Mouse (Mus musculus): Measurements from ENCODE around the gene Lrfn4.

DNA sequence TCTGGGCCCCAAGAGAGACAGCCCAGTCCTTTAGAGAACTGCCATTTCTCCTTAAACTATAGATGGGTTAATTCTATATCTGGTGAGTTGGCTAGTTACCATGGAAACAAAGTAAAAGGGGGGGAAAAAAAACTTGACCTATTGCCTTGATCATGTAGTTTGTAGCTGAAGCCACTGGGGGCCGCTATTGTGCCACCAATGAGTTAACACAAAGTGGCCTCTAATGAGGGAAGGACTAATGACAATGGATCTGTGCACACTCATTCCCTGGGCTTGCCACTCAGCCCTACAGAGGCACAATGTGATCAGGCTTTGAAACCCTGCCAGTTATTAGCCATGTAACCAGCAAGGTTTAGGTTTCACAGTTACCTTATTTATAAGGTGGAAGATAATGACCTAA, 13.4 kb upstream of the Lrfn4 start:
- TF ChIP-seq CTCF (IDR thresholded peaks at IDR 0.05; ENCODE audit: extremely low read depth, insufficient read depth, low read length) (peak; percentile 90), POLR2A (IDR thresholded peaks at IDR 0.05; ENCODE audit: extremely low read depth, insufficient read depth, low read length) (no peak)

Measured in cortical plate, adult 2 months (tissue).